Mouse (Mus musculus): ENCODE data around the gene Foxo1.

- TF ChIP-seq CTCF (IDR thresholded peaks at IDR 0.05; ENCODE audit: low read depth) (no peak), EP300 (optimal IDR thresholded peaks at IDR 0.05) (no peak)
Observed at GRCm38 (mm10) chr3:52221931-52222330, 46.2 kb upstream of the Foxo1 start.
